Mouse (Mus musculus) lung, postnatal 0 days (tissue): ENCODE measurements around the gene Pik3cd. TPM values are rescaled to one million over a fixed set of nuclear protein-coding genes. Genes with fewer than 3 reads are reported as not detected.

Experiments used
- ATAC-seq: fragments of 200-750 bp; cut with Nextera tagmentation; 2 replicates; pipeline ENCODE4 v1.8.0; 2017; ENCODE audit warnings: moderate library complexity
- DNase-seq: peaks from one replicate; pipeline ENCODE4 v3.0.0-alpha.2; 2016; ENCODE audit warnings: low spot score
- H3K27ac ChIP-seq: fragments of 300-500 bp; sonication (generic); 2 replicates; pipeline ENCODE4 v1.5.1; 2014; ENCODE audit warnings: antibody characterized with exemption, mild to moderate bottlenecking, low read length, mixed read lengths
- H3K27me3 ChIP-seq: fragments of 300-500 bp; sonication (generic); replicated peaks from 2 replicates; pipeline ENCODE4 v1.6.1; 2014; ENCODE audit warnings: low read length, mixed read lengths; ENCODE audit not compliant: insufficient read depth
- H3K36me3 ChIP-seq: fragments of 300-500 bp; sonication (generic); 2 replicates; pipeline ENCODE4 v1.6.1; 2014; ENCODE audit warnings: low read length, mixed read lengths; ENCODE audit not compliant: insufficient read depth
- H3K4me1 ChIP-seq: fragments of 300-500 bp; sonication (generic); 2 replicates; pipeline ENCODE4 v1.6.1; 2014; ENCODE audit warnings: antibody characterized with exemption, low read depth, low read length, mixed read lengths; ENCODE audit not compliant: insufficient read depth
- H3K4me2 ChIP-seq: fragments of 300-500 bp; sonication (generic); replicated peaks from 2 replicates; pipeline ENCODE4 v1.6.1; 2014; ENCODE audit warnings: low read depth, mild to moderate bottlenecking, low read length, moderate library complexity, mixed read lengths
- H3K4me3 ChIP-seq: fragments of 300-500 bp; sonication (generic); 2 replicates; pipeline ENCODE4 v1.5.1; 2014; ENCODE audit warnings: low read depth, low read length
- H3K9ac ChIP-seq: fragments of 300-500 bp; sonication (generic); replicated peaks from 2 replicates; pipeline ENCODE4 v1.6.1; 2014; ENCODE audit warnings: low read depth, mild to moderate bottlenecking
- H3K9me3 ChIP-seq: fragments of 300-500 bp; sonication (generic); 2 replicates; pipeline ENCODE4 v1.6.1; 2016; ENCODE audit warnings: low read length, mixed read lengths
- CTCF ChIP-seq: IDR thresholded peaks from 2 replicates; pipeline ENCODE4 v1.5.1; 2016; ENCODE audit warnings: antibody characterized with exemption, mild to moderate bottlenecking
- EP300 ChIP-seq: IDR thresholded peaks from 2 replicates; pipeline ENCODE4 v1.6.1; 2016; ENCODE audit warnings: antibody characterized with exemption, mild to moderate bottlenecking, control low read depth
- WGBS: fragments of 180-500 bp; shearing (Covaris S2); extraction: QIAGEN DNeasy Blood & Tissue Kit; methylation state at CpG from one replicate; pipeline ENCODE4 v1.1.7; 2014; 5-methylcytosine and 5-hydroxymethylcytosine counted together
- polyA plus RNA-seq: library from polyadenylated mRNA; unstranded; fragments of >200 nt; fragmentation: Nextera tagmentation; extraction: Ambion mirVana; gene quantifications from 2 replicates; pipeline ENCODE4 v1.2.1, GENCODE M21; 2015

The Pik3cd gene
- polyA plus RNA-seq, 1 experiment from 2014 or later: 4.0 TPM

DNA sequence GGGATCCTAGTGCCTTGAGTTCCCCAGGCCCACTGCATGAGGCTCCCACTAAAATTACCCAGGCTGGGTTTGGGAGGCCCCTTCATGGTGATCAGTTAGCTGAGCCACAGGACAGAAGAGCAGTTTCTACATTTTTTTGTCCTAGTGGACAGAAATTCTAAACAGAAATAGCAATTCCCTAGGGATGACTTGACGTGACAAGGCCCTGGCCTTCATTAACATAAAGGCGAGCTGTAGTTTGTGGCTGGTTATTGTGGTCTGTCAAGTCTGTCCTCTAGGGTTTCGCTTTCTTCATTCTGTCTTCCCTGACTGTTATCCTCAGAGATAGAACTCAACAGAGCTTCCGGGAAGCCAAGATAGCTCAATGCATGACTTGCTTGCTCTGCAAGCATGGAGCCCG is 60.4 kb downstream of the Pik3cd start:
- Histone ChIP-seq H3K9ac (no peak overlapping the region), H3K27ac (no peak overlapping the region), H3K4me1 (no peaks in the 10 kb centered on the region), H3K27me3 (no peaks in the 10 kb centered on the region), H3K36me3 (peaks cover 31% of the 10 kb centered on the region), H3K9me3 (no peaks in the 10 kb centered on the region), H3K4me3 (no peak overlapping the region), H3K4me2 (no peak overlapping the region)
- WGBS: 87% methylated on average over 5 of the region's 5 CpGs
- no peak for ATAC-seq
- DNase-seq: no peak
- no peak for TF ChIP-seq CTCF
- no peak for TF ChIP-seq EP300

GRCm38 (mm10) chr4:149641400-149641799 is 61.0 kb downstream of the Pik3cd start:
- no peaks in the 10 kb centered on the region for H3K9me3 ChIP-seq
- H3K27ac ChIP-seq: no peak overlapping the region
- peaks cover 31% of the 10 kb centered on the region for H3K36me3 ChIP-seq
- DNase-seq: no peak
- no peak for TF ChIP-seq EP300
- TF ChIP-seq CTCF: no peak
- 55% methylated on average over 8 of the region's 8 CpGs for WGBS
- H3K4me1 ChIP-seq: no peaks in the 10 kb centered on the region
- no peak overlapping the region for H3K4me2 ChIP-seq
- no peak overlapping the region for H3K9ac ChIP-seq
- H3K4me3 ChIP-seq: no peak overlapping the region
- ATAC-seq: no peak
- H3K27me3 ChIP-seq: no peaks in the 10 kb centered on the region

DNA sequence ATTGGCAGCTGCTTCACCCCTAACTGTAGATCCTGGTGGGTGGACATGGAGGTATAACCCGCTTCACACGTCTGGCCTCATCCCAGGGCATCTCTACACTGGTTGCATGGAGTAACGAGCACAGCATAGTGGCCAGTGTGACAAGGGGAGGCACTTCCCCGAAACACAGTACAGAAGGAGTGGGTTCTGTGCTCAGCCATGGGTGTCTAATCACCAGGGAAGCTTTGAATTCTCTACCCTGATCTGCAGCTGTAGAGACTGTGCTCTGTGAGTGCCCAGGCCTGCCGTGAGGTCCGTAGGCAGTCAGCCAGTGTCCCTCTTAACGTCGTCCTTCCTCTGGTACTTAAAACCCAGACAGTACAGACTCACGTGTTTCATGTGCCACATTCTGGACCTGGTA is 61.5 kb downstream of the Pik3cd start:
- DNase-seq (no peak), ATAC-seq (no peak)
- Histone ChIP-seq H3K4me2 (no peak overlapping the region), H3K4me3 (no peak overlapping the region), H3K27ac (no peak overlapping the region), H3K9ac (no peak overlapping the region), H3K36me3 (peaks cover 28% of the 10 kb centered on the region), H3K27me3 (no peaks in the 10 kb centered on the region), H3K4me1 (no peaks in the 10 kb centered on the region), H3K9me3 (no peaks in the 10 kb centered on the region)
- 70% methylated on average over 9 of the region's 9 CpGs for WGBS
- no peak for TF ChIP-seq EP300
- no peak for TF ChIP-seq CTCF

- peaks cover 27% of the 10 kb centered on the region for H3K36me3 ChIP-seq
- WGBS: 80% methylated on average over 7 of the region's 7 CpGs
These were observed 64.4 kb downstream of the Pik3cd start for GRCm38 (mm10) chr4:149637942-149638341.

GRCm38 (mm10) chr4:149635915-149636415 is 66.4 kb downstream of the Pik3cd start:
- Histone ChIP-seq H3K4me2 (no peak overlapping the region), H3K36me3 (peaks cover 35% of the 10 kb centered on the region), H3K4me3 (no peak overlapping the region), H3K27ac (no peak overlapping the region), H3K27me3 (no peaks in the 10 kb centered on the region), H3K4me1 (no peaks in the 10 kb centered on the region), H3K9me3 (no peaks in the 10 kb centered on the region), H3K9ac (no peak overlapping the region)
- WGBS: 90% methylated on average over 8 of the region's 8 CpGs
- ATAC-seq (no peak), DNase-seq (no peak)
- TF ChIP-seq CTCF (no peak), EP300 (no peak)

More at GRCm38 (mm10) chr4:149637942-149638341, 64.4 kb downstream of the Pik3cd start:
- Histone ChIP-seq H3K4me2 (no peak overlapping the region), H3K27ac (no peak overlapping the region), H3K4me1 (no peaks in the 10 kb centered on the region), H3K4me3 (no peak overlapping the region), H3K9me3 (no peaks in the 10 kb centered on the region), H3K27me3 (no peaks in the 10 kb centered on the region), H3K9ac (no peak overlapping the region)
- ATAC-seq: no peak
- TF ChIP-seq EP300 (no peak), CTCF (no peak)
- peak; percentile 37 for DNase-seq

DNA sequence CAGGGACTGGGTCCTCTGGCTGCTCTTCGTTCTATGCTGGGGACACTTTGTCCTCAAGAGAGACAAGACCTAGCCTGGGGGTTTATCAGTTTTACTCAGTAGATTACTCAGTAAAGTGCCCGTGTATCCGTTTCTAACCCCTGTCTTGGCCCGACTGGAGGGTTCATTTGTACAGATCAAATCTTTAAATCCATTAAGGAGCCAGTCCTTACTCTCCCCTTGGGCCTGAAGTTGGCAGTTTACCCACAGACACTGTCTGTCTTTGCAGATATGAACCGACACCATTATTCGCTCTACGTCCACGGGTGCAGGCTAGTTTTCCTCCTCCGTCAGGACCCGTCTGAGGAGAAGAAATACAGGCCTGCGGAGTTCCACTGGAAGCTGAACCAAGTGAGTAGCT is 67.4 kb downstream of the Pik3cd start:
- 95% methylated on average over 11 of the region's 11 CpGs for WGBS
- Histone ChIP-seq H3K4me1 (no peaks in the 10 kb centered on the region), H3K36me3 (peaks cover 30% of the 10 kb centered on the region), H3K9me3 (no peaks in the 10 kb centered on the region), H3K27me3 (no peaks in the 10 kb centered on the region), H3K4me2 (no peak overlapping the region), H3K27ac (no peak overlapping the region), H3K4me3 (no peak overlapping the region), H3K9ac (no peak overlapping the region)
- TF ChIP-seq CTCF (no peak), EP300 (no peak)
- ATAC-seq (no peak), DNase-seq (no peak)

GRCm38 (mm10) chr4:149634157-149634556 is 68.2 kb downstream of the Pik3cd start:
- H3K36me3 ChIP-seq: peaks cover 28% of the 10 kb centered on the region
- H3K4me2 ChIP-seq: no peak overlapping the region
- H3K4me3 ChIP-seq: no peak overlapping the region
- H3K9me3 ChIP-seq: no peaks in the 10 kb centered on the region
- TF ChIP-seq CTCF: no peak
- no peak for TF ChIP-seq EP300
- no peaks in the 10 kb centered on the region for H3K27me3 ChIP-seq
- H3K9ac ChIP-seq: no peak overlapping the region
- 60% methylated on average over 1 of the region's 1 CpGs for WGBS
- no peak for DNase-seq
- no peaks in the 10 kb centered on the region for H3K4me1 ChIP-seq
- H3K27ac ChIP-seq: no peak overlapping the region
- no peak for ATAC-seq
